Mouse (Mus musculus): ENCODE results near the gene Syt9. TPM values are rescaled to one million over a fixed set of nuclear protein-coding genes. Genes with fewer than 3 reads are reported as not detected.

Gene Syt9
- polyA plus RNA-seq, 1 experiment from 2014 or later, result 1.0 TPM

DNA sequence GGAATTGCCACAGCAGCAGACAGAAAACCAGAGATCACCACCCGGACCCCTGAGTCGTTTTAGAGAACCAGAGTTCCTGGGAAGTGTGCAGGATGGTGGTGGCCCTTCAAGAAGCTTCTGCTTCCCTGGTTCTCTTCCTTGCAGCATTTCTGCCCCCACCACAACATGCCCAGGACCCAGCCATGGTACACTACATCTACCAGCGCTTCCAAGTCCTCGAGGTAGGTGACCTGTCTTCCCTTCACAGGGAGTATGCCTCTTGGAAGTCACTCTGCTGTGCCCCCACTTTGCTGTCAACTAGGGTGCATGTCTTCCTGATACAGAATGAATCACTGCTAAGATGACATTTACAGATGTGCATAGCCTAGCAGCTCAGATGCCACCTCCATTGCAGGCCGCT, 197.1 kb downstream of the Syt9 start:
- Histone ChIP-seq H3K4me1 (ENCODE audit: control insufficient read depth, insufficient read depth, low read length) (no peaks in the 10 kb centered on the region), H3K9ac (ENCODE audit: low read depth, low read length) (no peak overlapping the region), H3K36me3 (ENCODE audit: control insufficient read depth, insufficient read depth, low read length) (no peaks in the 10 kb centered on the region), H3K4me2 (peak overlapping the region; percentile 49), H3K9me3 (replicated peaks; ENCODE audit: control insufficient read depth, low read length) (no peaks in the 10 kb centered on the region), H3K27me3 (ENCODE audit: control insufficient read depth, insufficient read depth, low read length) (no peaks in the 10 kb centered on the region), H3K27ac (ENCODE audit: low read depth, low read length) (peak overlapping the region; percentile 62), H3K4me3 (ENCODE audit: low read depth, low read length) (peak overlapping the region; percentile 30)
- ATAC-seq (replicated peaks; ENCODE audit: insufficient number of reproducible peaks, low FRiP score, low TSS enrichment), result no peak
- 66% methylated on average over 5 of the region's 5 CpGs for WGBS (ENCODE audit: insufficient replicate concordance)

DNA sequence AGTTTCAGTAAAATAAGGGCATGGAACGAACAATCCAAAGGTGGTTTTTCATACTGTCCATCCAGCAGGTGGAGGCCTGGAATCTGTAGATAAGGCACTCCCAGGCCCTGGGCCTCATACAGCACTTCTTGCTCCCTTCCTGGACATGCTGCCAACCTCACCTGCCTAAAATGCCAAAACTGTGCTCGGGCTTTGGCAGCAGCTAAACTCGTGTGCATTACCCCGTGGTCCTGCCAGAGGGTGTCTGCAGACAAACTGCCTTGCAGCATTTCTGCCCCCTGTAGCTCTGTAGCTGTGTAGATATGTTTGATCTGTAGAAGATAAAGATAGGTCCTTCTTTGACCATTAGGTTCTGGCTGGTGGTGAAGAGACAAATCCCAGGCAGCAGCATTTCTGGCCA, 198.4 kb downstream of the Syt9 start:
- Histone ChIP-seq H3K36me3 (ENCODE audit: control insufficient read depth, insufficient read depth, low read length) (no peaks in the 10 kb centered on the region), H3K27ac (ENCODE audit: low read depth, low read length) (no peak overlapping the region), H3K4me2 (no peak overlapping the region), H3K9me3 (replicated peaks; ENCODE audit: control insufficient read depth, low read length) (no peaks in the 10 kb centered on the region), H3K27me3 (ENCODE audit: control insufficient read depth, insufficient read depth, low read length) (no peaks in the 10 kb centered on the region), H3K4me1 (ENCODE audit: control insufficient read depth, insufficient read depth, low read length) (no peaks in the 10 kb centered on the region), H3K4me3 (ENCODE audit: low read depth, low read length) (no peak overlapping the region), H3K9ac (ENCODE audit: low read depth, low read length) (no peak overlapping the region)
- ATAC-seq (replicated peaks; ENCODE audit: insufficient number of reproducible peaks, low FRiP score, low TSS enrichment), result no peak
- 69% methylated on average over 4 of the region's 4 CpGs for whole genome bisulfite sequencing (ENCODE audit: insufficient replicate concordance)

DNA sequence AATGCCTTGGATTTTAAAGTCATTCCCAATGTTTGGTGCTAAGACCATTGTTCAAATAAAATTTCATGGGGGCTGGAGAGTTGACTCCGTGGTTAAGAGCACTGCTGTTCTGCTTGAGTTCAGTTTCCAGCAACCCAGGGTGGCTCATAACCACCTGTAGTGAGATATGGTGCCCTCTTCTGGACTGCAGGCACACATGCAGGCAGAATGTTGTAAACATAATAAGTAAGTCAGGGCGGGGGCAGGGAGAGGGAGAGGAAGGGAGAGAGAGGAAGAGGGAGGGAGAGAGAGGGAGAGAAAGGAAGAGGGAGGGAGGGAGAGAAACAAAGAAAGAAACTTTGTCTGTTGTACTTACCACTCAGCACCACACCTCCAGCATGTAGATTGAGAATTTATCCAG, 203.3 kb downstream of the Syt9 start:
- no peaks in the 10 kb centered on the region for H3K4me1 ChIP-seq (ENCODE audit: control insufficient read depth, insufficient read depth, low read length)
- H3K4me2 ChIP-seq, result no peak overlapping the region
- ATAC-seq (replicated peaks; ENCODE audit: insufficient number of reproducible peaks, low FRiP score, low TSS enrichment), result no peak
- no peaks in the 10 kb centered on the region for H3K9me3 ChIP-seq (replicated peaks; ENCODE audit: control insufficient read depth, low read length)
- no peak overlapping the region for H3K9ac ChIP-seq (ENCODE audit: low read depth, low read length)
- no peaks in the 10 kb centered on the region for H3K36me3 ChIP-seq (ENCODE audit: control insufficient read depth, insufficient read depth, low read length)
- H3K27ac ChIP-seq (ENCODE audit: low read depth, low read length), result no peak overlapping the region
- no peak overlapping the region for H3K4me3 ChIP-seq (ENCODE audit: low read depth, low read length)
- 58% methylated on average over 2 of the region's 2 CpGs for WGBS (ENCODE audit: insufficient replicate concordance)
- H3K27me3 ChIP-seq (ENCODE audit: control insufficient read depth, insufficient read depth, low read length), result no peaks in the 10 kb centered on the region

DNA sequence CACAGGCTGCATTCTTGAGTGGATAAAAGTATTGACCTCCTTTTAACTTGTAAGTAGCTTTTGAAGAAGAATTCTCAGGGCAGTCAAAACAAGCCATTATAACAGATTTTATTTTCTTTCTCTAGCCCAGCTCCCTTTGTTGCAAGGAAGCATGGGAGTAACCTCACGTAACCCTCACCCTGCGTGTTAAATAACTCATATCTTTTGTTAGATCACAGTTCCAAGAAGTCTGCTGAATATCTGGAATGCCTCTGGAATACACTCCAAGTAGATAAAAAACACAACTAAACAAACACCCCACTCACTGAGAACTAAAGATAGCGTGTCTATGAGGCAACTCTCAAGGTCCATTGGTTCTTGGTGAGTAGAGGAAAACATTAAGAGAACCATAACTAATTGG, 203.7 kb downstream of the Syt9 start:
- 59% methylated on average over 3 of the region's 3 CpGs for WGBS (ENCODE audit: insufficient replicate concordance)

DNA sequence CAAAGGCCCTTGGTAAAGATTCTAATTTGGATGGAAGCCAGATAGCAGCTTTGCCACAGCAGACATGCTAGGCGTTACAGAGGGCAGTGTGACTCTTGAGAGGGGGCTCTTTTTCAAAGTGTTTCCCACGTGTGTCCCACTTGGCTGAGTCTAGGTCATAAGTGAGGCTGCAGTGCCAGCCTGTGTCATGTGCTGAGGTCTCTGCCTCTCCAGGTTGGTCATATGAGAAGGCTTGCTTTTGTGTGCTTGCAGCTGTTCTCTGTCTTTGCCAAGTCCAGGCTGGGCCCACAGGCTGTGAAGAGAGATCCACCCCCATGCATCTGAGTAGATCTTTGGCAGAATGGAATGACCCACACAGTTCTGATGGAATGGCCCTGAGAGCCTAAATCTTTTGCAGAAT, 222.1 kb downstream of the Syt9 start:
- H3K36me3 ChIP-seq (ENCODE audit: control insufficient read depth, insufficient read depth, low read length), result no peaks in the 10 kb centered on the region
- H3K4me3 ChIP-seq (ENCODE audit: low read depth, low read length), result no peak overlapping the region
- no peak overlapping the region for H3K4me2 ChIP-seq
- no peak overlapping the region for H3K9ac ChIP-seq (ENCODE audit: low read depth, low read length)
- no peaks in the 10 kb centered on the region for H3K9me3 ChIP-seq (replicated peaks; ENCODE audit: control insufficient read depth, low read length)
- 0 out of 2 replicates have a peak, but pooled peaks cover 5% of the 10 kb centered on the region for H3K4me1 ChIP-seq (ENCODE audit: control insufficient read depth, insufficient read depth, low read length)
- no peaks in the 10 kb centered on the region for H3K27me3 ChIP-seq (ENCODE audit: control insufficient read depth, insufficient read depth, low read length)
- H3K27ac ChIP-seq (ENCODE audit: low read depth, low read length), result no peak overlapping the region
- 21% methylated on average over 2 of the region's 2 CpGs for WGBS (ENCODE audit: insufficient replicate concordance)
- ATAC-seq (replicated peaks; ENCODE audit: insufficient number of reproducible peaks, low FRiP score, low TSS enrichment), result no peak

More for the DNA sequence above, 203.7 kb downstream of the Syt9 start:
- Histone ChIP-seq H3K27ac (ENCODE audit: low read depth, low read length) (no peak overlapping the region), H3K4me3 (ENCODE audit: low read depth, low read length) (no peak overlapping the region), H3K9me3 (replicated peaks; ENCODE audit: control insufficient read depth, low read length) (no peaks in the 10 kb centered on the region), H3K4me1 (ENCODE audit: control insufficient read depth, insufficient read depth, low read length) (no peaks in the 10 kb centered on the region), H3K36me3 (ENCODE audit: control insufficient read depth, insufficient read depth, low read length) (no peaks in the 10 kb centered on the region), H3K27me3 (ENCODE audit: control insufficient read depth, insufficient read depth, low read length) (no peaks in the 10 kb centered on the region), H3K9ac (ENCODE audit: low read depth, low read length) (no peak overlapping the region), H3K4me2 (no peak overlapping the region)
- no peak for ATAC-seq (replicated peaks; ENCODE audit: insufficient number of reproducible peaks, low FRiP score, low TSS enrichment)

- 0 out of 2 replicates have a peak, but pooled peaks cover 5% of the 10 kb centered on the region for H3K4me1 ChIP-seq (ENCODE audit: control insufficient read depth, insufficient read depth, low read length)
- no peak for ATAC-seq (replicated peaks; ENCODE audit: insufficient number of reproducible peaks, low FRiP score, low TSS enrichment)
- H3K4me3 ChIP-seq (ENCODE audit: low read depth, low read length), result no peak overlapping the region
- no peaks in the 10 kb centered on the region for H3K36me3 ChIP-seq (ENCODE audit: control insufficient read depth, insufficient read depth, low read length)
- no peak overlapping the region; the same call in 1 of the 2 replicates for H3K9ac ChIP-seq (ENCODE audit: low read depth, low read length)
- 39% methylated on average over 7 of the region's 7 CpGs for WGBS (ENCODE audit: insufficient replicate concordance)
- peak overlapping the region; percentile 98 for H3K4me2 ChIP-seq
- no peaks in the 10 kb centered on the region for H3K27me3 ChIP-seq (ENCODE audit: control insufficient read depth, insufficient read depth, low read length)
- H3K27ac ChIP-seq (ENCODE audit: low read depth, low read length), result 0 out of 2 replicates have a peak overlapping the region, but pooled peaks have one; percentile 46
- no peaks in the 10 kb centered on the region for H3K9me3 ChIP-seq (replicated peaks; ENCODE audit: control insufficient read depth, low read length)
These were observed 223.4 kb downstream of the Syt9 start for GRCm38 (mm10) chr7:107593904-107594303.

GRCm38 (mm10) chr7:107594325-107594856, 223.9 kb downstream of the Syt9 start:
- H3K9me3 ChIP-seq (replicated peaks; ENCODE audit: control insufficient read depth, low read length), result no peaks in the 10 kb centered on the region
- 0 out of 2 replicates have a peak overlapping the region, but pooled peaks have one; percentile 46 for H3K27ac ChIP-seq (ENCODE audit: low read depth, low read length)
- peak overlapping the region; percentile 70 for H3K9ac ChIP-seq (ENCODE audit: low read depth, low read length)
- no peaks in the 10 kb centered on the region for H3K36me3 ChIP-seq (ENCODE audit: control insufficient read depth, insufficient read depth, low read length)
- WGBS (ENCODE audit: insufficient replicate concordance), result 2% methylated on average over 16 of the region's 16 CpGs
- 0 out of 2 replicates have a peak, but pooled peaks cover 5% of the 10 kb centered on the region for H3K4me1 ChIP-seq (ENCODE audit: control insufficient read depth, insufficient read depth, low read length)
- H3K4me2 ChIP-seq, result peak overlapping the region; percentile 98
- peak; percentile 60 for ATAC-seq (replicated peaks; ENCODE audit: insufficient number of reproducible peaks, low FRiP score, low TSS enrichment)
- H3K4me3 ChIP-seq (ENCODE audit: low read depth, low read length), result peak overlapping the region; percentile 64
- H3K27me3 ChIP-seq (ENCODE audit: control insufficient read depth, insufficient read depth, low read length), result no peaks in the 10 kb centered on the region

DNA sequence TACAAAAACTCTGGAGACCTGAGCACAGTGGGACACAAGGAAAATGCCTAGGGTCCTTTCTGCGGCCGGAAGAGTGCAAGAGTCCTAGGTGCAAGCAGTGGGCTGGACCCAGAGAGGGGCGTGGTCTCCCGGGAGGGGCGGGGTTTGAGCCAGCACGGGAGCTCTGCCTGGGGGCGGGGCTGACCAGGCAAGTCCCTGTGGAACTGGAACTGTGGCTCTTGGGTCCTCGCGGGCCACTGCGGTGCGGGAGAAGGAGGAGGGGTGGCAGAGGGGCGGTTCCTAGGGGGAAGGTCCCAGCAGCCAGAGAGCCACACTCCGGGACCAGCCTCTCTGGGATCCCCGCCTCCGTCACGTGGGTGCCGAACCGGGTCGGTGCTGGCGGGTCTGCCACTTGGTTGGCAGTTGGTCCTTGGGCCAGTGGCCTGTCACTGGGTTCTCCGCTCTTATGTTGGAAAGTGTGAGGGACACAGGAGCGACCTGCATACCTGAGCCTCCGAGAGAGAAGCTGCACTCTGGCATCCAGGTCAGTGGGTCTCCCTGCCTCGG, 224.4 kb downstream of the Syt9 start, which contains the start of gene Ppfibp2:
TSS of gene Ppfibp2 (plus strand) at position 351 of the 546 bp plus-strand sequence.
- 0 out of 2 replicates have a peak, but pooled peaks cover 5% of the 10 kb centered on the region for H3K4me1 ChIP-seq (ENCODE audit: control insufficient read depth, insufficient read depth, low read length)
- no peaks in the 10 kb centered on the region for H3K36me3 ChIP-seq (ENCODE audit: control insufficient read depth, insufficient read depth, low read length)
- peak; percentile 93 for ATAC-seq (replicated peaks; ENCODE audit: insufficient number of reproducible peaks, low FRiP score, low TSS enrichment)
- peak within 1 kb of the TSS; percentile 98 for H3K4me2 ChIP-seq
- H3K27me3 ChIP-seq (ENCODE audit: control insufficient read depth, insufficient read depth, low read length), result no peaks in the 10 kb centered on the region
- peak within 1 kb of the TSS; percentile 64 for H3K4me3 ChIP-seq (ENCODE audit: low read depth, low read length)
- H3K9ac ChIP-seq (ENCODE audit: low read depth, low read length), result peak within 1 kb of the TSS; percentile 70
- H3K27ac ChIP-seq (ENCODE audit: low read depth, low read length), result 0 out of 2 replicates have a peak within 1 kb of the TSS, but pooled peaks have one; percentile 46
- no peaks in the 10 kb centered on the region for H3K9me3 ChIP-seq (replicated peaks; ENCODE audit: control insufficient read depth, low read length)
- WGBS (ENCODE audit: insufficient replicate concordance), result under 1% methylated on average over 19 of the region's 24 CpGs

- H3K27ac ChIP-seq (ENCODE audit: low read depth, low read length), result no peak overlapping the region
- peak overlapping the region; percentile 64 for H3K4me3 ChIP-seq (ENCODE audit: low read depth, low read length)
- H3K9me3 ChIP-seq (replicated peaks; ENCODE audit: control insufficient read depth, low read length), result no peaks in the 10 kb centered on the region
- peak overlapping the region; percentile 98 for H3K4me2 ChIP-seq
- 0 out of 2 replicates have a peak, but pooled peaks cover 5% of the 10 kb centered on the region for H3K4me1 ChIP-seq (ENCODE audit: control insufficient read depth, insufficient read depth, low read length)
- no peaks in the 10 kb centered on the region for H3K27me3 ChIP-seq (ENCODE audit: control insufficient read depth, insufficient read depth, low read length)
- H3K9ac ChIP-seq (ENCODE audit: low read depth, low read length), result peak overlapping the region; percentile 70
- H3K36me3 ChIP-seq (ENCODE audit: control insufficient read depth, insufficient read depth, low read length), result no peaks in the 10 kb centered on the region
- WGBS (ENCODE audit: insufficient replicate concordance), result 14% methylated on average over 13 of the region's 13 CpGs
- ATAC-seq (replicated peaks; ENCODE audit: insufficient number of reproducible peaks, low FRiP score, low TSS enrichment), result no peak
These were observed 224.9 kb downstream of the Syt9 start for GRCm38 (mm10) chr7:107595426-107595825.

Data from heart, embryonic 11.5 days (tissue).